Mouse (Mus musculus) E14TG2a.4 (cell line): ENCODE measurements around the gene Ppm1d.

Experiments
- CTCF ChIP-seq: conservative IDR thresholded peaks from 2 replicates; pipeline ENCODE4 v1.5.1; 2014; ENCODE audit warnings: low read length
- POU5F1 ChIP-seq: IDR thresholded peaks from 2 replicates; pipeline ENCODE4 v1.6.1; 2014; ENCODE audit warnings: low read length, borderline replicate concordance

GRCm38 (mm10) chr11:85323567-85324330, 12.7 kb downstream of the Ppm1d start:
- no peak for TF ChIP-seq CTCF
- no peak for TF ChIP-seq POU5F1
